Mouse (Mus musculus): ENCODE measurements around the gene Cav1. TPM values are rescaled to one million over a fixed set of nuclear protein-coding genes. Genes with fewer than 3 reads are reported as not detected.

The Cav1 gene
- total and polyA plus RNA-seq, 2 experiments from 2014 or later, result 26.1 to 73.3 TPM

DNA sequence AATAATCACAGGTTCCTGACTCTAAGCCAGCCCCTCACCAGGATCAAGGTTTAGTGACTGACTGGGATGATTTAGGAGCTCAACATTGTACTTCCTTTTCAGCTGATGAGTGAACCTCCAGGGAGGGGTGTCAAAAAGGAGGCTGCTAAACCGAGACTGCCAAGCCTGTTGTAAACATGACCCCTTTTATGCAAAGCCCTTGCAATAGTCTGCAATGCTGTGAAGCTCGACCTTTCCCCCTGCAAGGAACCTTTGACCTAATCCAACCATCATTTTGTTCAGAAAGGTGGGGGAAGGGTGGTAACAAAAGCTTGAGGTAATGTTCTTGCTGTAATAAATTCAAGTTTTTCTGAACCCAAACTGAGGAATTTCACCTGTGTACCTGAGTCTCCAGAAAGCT lies 34.3 kb downstream of the Cav1 start:
- Histone ChIP-seq H3K36me3 (ENCODE audit: insufficient read depth, low read length) (no peaks in the 10 kb centered on the region), H3K4me2 (ENCODE audit: low read depth, low read length) (no peak overlapping the region), H3K4me1 (ENCODE audit: insufficient read depth, low read length) (no peaks in the 10 kb centered on the region), H3K4me3 (ENCODE audit: low read length) (no peak overlapping the region), H3K27ac (no peak overlapping the region), H3K27me3 (ENCODE audit: insufficient read depth, low read length) (no peaks in the 10 kb centered on the region), H3K9ac (replicated peaks; ENCODE audit: low read length) (no peak overlapping the region), H3K9me3 (ENCODE audit: low read length) (no peaks in the 10 kb centered on the region)
- ATAC-seq (no peak), DNase-seq (ENCODE audit: low spot score) (no peak)
- no peak for TF ChIP-seq CTCF (IDR thresholded peaks at IDR 0.05; ENCODE audit: low read depth)
- WGBS, result 18% methylated on average over 2 of the region's 2 CpGs

DNA sequence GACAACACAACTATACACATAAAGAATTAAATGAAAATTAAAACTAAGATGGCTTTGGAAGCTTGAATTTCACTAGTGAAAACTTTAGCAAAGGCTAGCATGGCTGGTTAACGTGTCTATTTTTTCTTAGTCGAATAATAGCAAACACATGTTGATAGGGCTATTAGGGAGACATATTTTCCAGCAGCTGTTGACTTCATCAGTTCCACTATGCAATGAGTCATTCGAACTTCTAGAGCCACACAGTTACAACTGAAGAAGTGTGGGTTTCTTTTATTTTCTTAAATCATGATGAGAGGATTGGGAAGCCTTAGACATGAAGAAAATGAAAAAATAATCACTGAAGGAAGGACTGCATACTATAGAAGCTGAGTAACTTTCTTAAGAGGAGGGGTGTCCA lies 41.9 kb downstream of the Cav1 start:
- H3K36me3 ChIP-seq (ENCODE audit: insufficient read depth, low read length), result no peaks in the 10 kb centered on the region
- no peak overlapping the region for H3K4me2 ChIP-seq (ENCODE audit: low read depth, low read length)
- DNase-seq (ENCODE audit: low spot score) (no peak), ATAC-seq (no peak)
- H3K9me3 ChIP-seq (ENCODE audit: low read length), result no peaks in the 10 kb centered on the region
- no peaks in the 10 kb centered on the region for H3K27me3 ChIP-seq (ENCODE audit: insufficient read depth, low read length)
- H3K9ac ChIP-seq (replicated peaks; ENCODE audit: low read length), result no peak overlapping the region
- H3K4me3 ChIP-seq (ENCODE audit: low read length), result no peak overlapping the region
- 85% methylated on average over 3 of the region's 3 CpGs for WGBS
- no peak for TF ChIP-seq CTCF (IDR thresholded peaks at IDR 0.05; ENCODE audit: low read depth)
- H3K27ac ChIP-seq, result no peak overlapping the region
- no peaks in the 10 kb centered on the region for H3K4me1 ChIP-seq (ENCODE audit: insufficient read depth, low read length)

DNA sequence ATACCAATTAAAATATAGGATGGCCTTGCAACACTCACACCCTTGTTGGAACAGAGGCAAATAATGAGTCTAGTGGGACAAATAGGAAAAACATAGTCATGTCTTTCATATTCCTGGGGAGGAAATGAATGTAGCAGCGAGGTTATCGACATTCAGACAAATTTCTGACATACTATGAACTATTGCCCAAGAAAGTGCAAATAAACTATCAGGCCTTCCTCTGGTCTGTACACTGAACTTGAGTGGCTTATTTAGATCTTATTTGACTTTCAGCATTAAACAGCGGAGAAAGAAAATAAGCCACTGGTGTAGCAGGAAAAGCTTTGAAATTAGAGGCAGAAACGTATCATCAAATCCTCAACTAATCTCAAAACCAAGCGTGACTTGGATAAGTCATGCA lies 44.7 kb downstream of the Cav1 start:
- Histone ChIP-seq H3K4me2 (ENCODE audit: low read depth, low read length) (no peak overlapping the region), H3K36me3 (ENCODE audit: insufficient read depth, low read length) (no peaks in the 10 kb centered on the region), H3K27ac (no peak overlapping the region), H3K9ac (replicated peaks; ENCODE audit: low read length) (no peak overlapping the region), H3K4me1 (ENCODE audit: insufficient read depth, low read length) (no peaks in the 10 kb centered on the region), H3K27me3 (ENCODE audit: insufficient read depth, low read length) (no peaks in the 10 kb centered on the region), H3K9me3 (ENCODE audit: low read length) (no peaks in the 10 kb centered on the region), H3K4me3 (ENCODE audit: low read length) (no peak overlapping the region)
- 93% methylated on average over 5 of the region's 5 CpGs for whole genome bisulfite sequencing
- no peak for DNase-seq (ENCODE audit: low spot score)
- no peak for ATAC-seq
- TF ChIP-seq CTCF (IDR thresholded peaks at IDR 0.05; ENCODE audit: low read depth), result no peak

DNA sequence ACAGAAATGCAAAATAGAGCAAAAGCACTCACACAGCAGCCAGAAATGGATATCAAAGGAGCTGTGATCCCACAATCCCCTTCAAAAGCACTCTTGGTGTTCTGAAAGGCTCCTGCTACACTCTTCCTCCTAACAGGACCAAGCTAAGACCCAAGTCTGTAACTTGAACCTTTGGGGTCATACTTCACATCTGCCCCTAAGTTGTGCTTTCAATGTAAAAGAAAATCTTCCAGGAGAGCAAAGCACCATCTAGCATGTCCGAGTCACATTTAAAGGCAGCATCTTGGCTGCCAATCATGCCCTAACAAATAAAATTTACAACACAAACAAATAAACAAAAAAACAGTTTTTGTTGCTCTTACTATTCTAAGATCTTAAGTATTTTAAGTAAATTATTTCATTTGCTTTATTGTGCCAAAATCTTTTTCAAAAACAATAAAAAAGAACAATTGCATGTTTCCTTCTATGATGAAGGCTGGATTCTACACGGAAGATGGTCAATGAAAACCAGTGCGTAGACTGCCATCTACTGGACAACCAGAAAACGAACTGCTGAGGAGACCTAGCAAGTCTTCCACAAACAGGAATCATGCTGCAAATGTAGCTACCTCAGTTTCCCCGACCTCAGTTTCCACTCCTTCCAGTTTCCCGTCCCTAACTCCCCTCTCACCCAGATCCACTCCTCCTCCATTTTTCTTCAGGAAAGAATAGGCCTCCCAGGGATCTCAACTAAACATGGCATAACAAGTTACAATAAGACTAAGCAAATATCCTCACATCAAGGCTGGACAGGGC lies 53.0 kb downstream of the Cav1 start:
- Histone ChIP-seq H3K9me3 (ENCODE audit: low read length) (no peaks in the 10 kb centered on the region), H3K36me3 (ENCODE audit: insufficient read depth, low read length) (no peaks in the 10 kb centered on the region), H3K4me3 (ENCODE audit: low read length) (no peak overlapping the region), H3K4me1 (ENCODE audit: insufficient read depth, low read length) (no peaks in the 10 kb centered on the region), H3K4me2 (ENCODE audit: low read depth, low read length) (no peak overlapping the region), H3K9ac (replicated peaks; ENCODE audit: low read length) (no peak overlapping the region), H3K27me3 (ENCODE audit: insufficient read depth, low read length) (no peaks in the 10 kb centered on the region), H3K27ac (no peak overlapping the region)
- peak; percentile 66; the same call in 1 of the 2 replicates for ATAC-seq
- WGBS, result 15% methylated on average over 6 of the region's 6 CpGs
- peak; percentile 86 for TF ChIP-seq CTCF (IDR thresholded peaks at IDR 0.05; ENCODE audit: low read depth)
- peak; percentile 83 for DNase-seq (ENCODE audit: low spot score)

DNA sequence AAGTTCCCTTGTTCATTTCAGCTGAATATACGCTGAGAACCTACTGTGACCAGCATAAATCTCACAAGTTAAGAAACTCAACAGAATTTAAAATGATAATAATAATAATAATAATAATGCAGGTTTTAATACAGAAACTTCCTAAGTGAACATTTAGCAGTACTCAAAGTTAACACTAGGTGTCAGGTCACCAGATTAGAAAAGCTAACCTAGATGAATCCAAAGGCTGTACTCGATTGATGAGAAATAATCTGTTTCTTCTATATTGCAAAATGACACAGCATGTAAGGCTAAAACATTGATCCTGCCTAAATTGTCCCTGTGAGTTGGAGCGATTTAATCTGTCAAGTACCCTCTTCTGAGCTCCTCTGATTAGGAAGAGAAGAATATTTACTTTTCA lies 56.6 kb downstream of the Cav1 start:
- ATAC-seq, result no peak
- Histone ChIP-seq H3K4me2 (ENCODE audit: low read depth, low read length) (no peak overlapping the region), H3K36me3 (ENCODE audit: insufficient read depth, low read length) (no peaks in the 10 kb centered on the region)

DNA sequence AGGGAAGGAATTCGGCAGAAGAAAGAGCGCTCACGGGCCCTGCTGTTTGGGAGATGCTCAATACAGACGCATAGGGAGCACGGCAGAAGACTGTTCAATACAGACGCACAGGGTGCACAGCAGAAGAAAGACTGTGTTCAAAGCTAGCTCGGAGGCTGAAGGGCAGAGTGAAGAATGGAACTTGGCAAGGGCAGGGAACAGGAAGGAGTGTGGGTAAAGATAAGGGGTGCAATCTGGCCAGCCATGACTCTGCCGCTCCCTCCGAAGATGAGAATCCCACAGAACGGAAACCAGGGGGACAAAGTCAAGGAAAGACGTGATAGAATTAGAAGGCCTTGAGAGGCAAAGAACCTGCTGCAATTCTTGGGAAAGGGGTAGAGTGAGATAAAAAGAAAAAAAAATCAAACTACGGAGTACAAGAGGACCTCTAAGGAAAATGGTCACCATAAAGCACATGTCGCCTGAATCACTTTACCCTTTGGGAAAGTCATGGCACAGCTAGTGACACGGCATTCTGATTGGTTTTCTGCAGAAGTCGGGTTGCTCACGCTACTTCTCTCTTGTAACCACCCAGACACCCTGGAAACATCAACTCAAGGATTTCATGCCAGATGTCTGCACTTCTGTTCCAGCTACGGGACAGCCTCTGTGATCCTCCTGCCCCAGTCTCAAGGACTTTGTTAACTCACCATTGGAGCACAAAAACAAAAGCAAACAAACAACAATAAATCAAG lies 57.5 kb downstream of the Cav1 start:
- Histone ChIP-seq H3K9me3 (ENCODE audit: low read length) (no peaks in the 10 kb centered on the region; the same call in 1 of the 2 replicates), H3K36me3 (ENCODE audit: insufficient read depth, low read length) (no peaks in the 10 kb centered on the region), H3K4me3 (ENCODE audit: low read length) (no peak overlapping the region), H3K4me2 (ENCODE audit: low read depth, low read length) (no peak overlapping the region), H3K4me1 (ENCODE audit: insufficient read depth, low read length) (no peaks in the 10 kb centered on the region), H3K27ac (no peak overlapping the region), H3K27me3 (ENCODE audit: insufficient read depth, low read length) (no peaks in the 10 kb centered on the region), H3K9ac (replicated peaks; ENCODE audit: low read length) (no peak overlapping the region)
- ATAC-seq, result no peak
- DNase-seq (ENCODE audit: low spot score), result no peak
- 71% methylated on average over 17 of the region's 17 CpGs for WGBS
- no peak for TF ChIP-seq CTCF (IDR thresholded peaks at IDR 0.05; ENCODE audit: low read depth)

More for the DNA sequence above, 56.6 kb downstream of the Cav1 start:
- H3K9ac ChIP-seq (replicated peaks; ENCODE audit: low read length), result no peak overlapping the region
- H3K9me3 ChIP-seq (ENCODE audit: low read length), result no peaks in the 10 kb centered on the region; the same call in 1 of the 2 replicates
- 34% methylated on average over 3 of the region's 3 CpGs for WGBS
- DNase-seq (ENCODE audit: low spot score), result peak; percentile 67
- H3K4me1 ChIP-seq (ENCODE audit: insufficient read depth, low read length), result no peaks in the 10 kb centered on the region
- no peaks in the 10 kb centered on the region for H3K27me3 ChIP-seq (ENCODE audit: insufficient read depth, low read length)
- TF ChIP-seq CTCF (IDR thresholded peaks at IDR 0.05; ENCODE audit: low read depth), result peak; percentile 64
- H3K4me3 ChIP-seq (ENCODE audit: low read length), result no peak overlapping the region
- no peak overlapping the region for H3K27ac ChIP-seq

DNA sequence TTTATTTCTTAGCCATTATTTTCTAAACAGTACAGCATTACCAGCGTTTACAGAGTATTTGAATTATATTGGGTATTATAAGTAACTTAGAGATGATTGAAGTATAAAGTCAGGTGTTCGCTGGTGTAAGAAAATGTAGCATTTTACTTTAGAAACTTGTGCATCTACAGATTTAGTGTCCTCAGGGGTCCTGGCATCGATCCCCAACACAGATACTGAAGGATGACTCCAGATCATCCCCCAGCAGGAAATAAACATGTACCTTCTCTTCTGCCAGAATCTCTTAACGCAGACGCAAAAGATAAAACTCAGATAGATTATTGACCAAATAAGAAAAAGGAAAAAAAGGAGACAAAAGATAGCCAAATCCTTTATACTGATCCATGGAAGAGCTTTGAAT lies 68.2 kb downstream of the Cav1 start:
- no peak overlapping the region for H3K4me2 ChIP-seq (ENCODE audit: low read depth, low read length)
- no peaks in the 10 kb centered on the region for H3K27me3 ChIP-seq (ENCODE audit: insufficient read depth, low read length)
- no peak for ATAC-seq
- 83% methylated on average over 5 of the region's 5 CpGs for WGBS
- DNase-seq (ENCODE audit: low spot score), result no peak
- no peaks in the 10 kb centered on the region for H3K4me1 ChIP-seq (ENCODE audit: insufficient read depth, low read length)
- H3K4me3 ChIP-seq (ENCODE audit: low read length), result no peak overlapping the region
- H3K36me3 ChIP-seq (ENCODE audit: insufficient read depth, low read length), result no peaks in the 10 kb centered on the region
- no peak overlapping the region for H3K9ac ChIP-seq (replicated peaks; ENCODE audit: low read length)
- no peaks in the 10 kb centered on the region for H3K9me3 ChIP-seq (ENCODE audit: low read length)
- no peak for TF ChIP-seq CTCF (IDR thresholded peaks at IDR 0.05; ENCODE audit: low read depth)
- no peak overlapping the region for H3K27ac ChIP-seq
